Mouse (Mus musculus): ENCODE data around the gene Abcc6. TPM values are rescaled to one million over a fixed set of nuclear protein-coding genes. Genes with fewer than 3 reads are reported as not detected.
A peak's percentile ranks its signal among the peaks of the same experiment; 100 is the strongest.

The Abcc6 gene
- polyA plus RNA-seq, 1 experiment from 2014 or later = 1.1 TPM

- Histone ChIP-seq H3K27me3 (no peaks in the 10 kb centered on the region), H3K9me3 (replicated peaks) (no peaks in the 10 kb centered on the region), H3K4me1 (no peaks in the 10 kb centered on the region), H3K4me3 (replicated peaks) (no peak overlapping the region), H3K9ac (no peak overlapping the region), H3K27ac (no peak overlapping the region), H3K36me3 (peaks cover 90% of the 10 kb centered on the region), H3K4me2 (no peak overlapping the region)
- 93% methylated on average over 11 of the region's 11 CpGs for WGBS
- ATAC-seq (replicated peaks; ENCODE audit: low FRiP score) = no peak
These were observed 15.8 kb upstream of the Abcc6 start for GRCm38 (mm10) chr7:46045882-46046281.

GRCm38 (mm10) chr7:46044106-46044505, 14.0 kb upstream of the Abcc6 start:
- Histone ChIP-seq H3K9me3 (replicated peaks) (no peaks in the 10 kb centered on the region), H3K27me3 (no peaks in the 10 kb centered on the region), H3K4me2 (no peak overlapping the region), H3K27ac (no peak overlapping the region), H3K9ac (no peak overlapping the region), H3K36me3 (peaks cover 80% of the 10 kb centered on the region), H3K4me3 (replicated peaks) (no peak overlapping the region), H3K4me1 (peaks cover 3% of the 10 kb centered on the region; the same call in 1 of the 2 replicates)
- no peak for ATAC-seq (replicated peaks; ENCODE audit: low FRiP score)
- WGBS = 92% methylated on average over 10 of the region's 10 CpGs

- Histone ChIP-seq H3K9ac (no peak overlapping the region), H3K4me2 (no peak overlapping the region), H3K4me3 (replicated peaks) (no peak overlapping the region), H3K27me3 (no peaks in the 10 kb centered on the region), H3K9me3 (replicated peaks) (no peaks in the 10 kb centered on the region), H3K36me3 (peaks cover 64% of the 10 kb centered on the region), H3K27ac (no peak overlapping the region), H3K4me1 (peaks cover 18% of the 10 kb centered on the region)
- 52% methylated on average over 2 of the region's 2 CpGs for WGBS
- ATAC-seq (replicated peaks; ENCODE audit: low FRiP score) = no peak
These were observed 9.8 kb upstream of the Abcc6 start for GRCm38 (mm10) chr7:46039873-46040272.

- Histone ChIP-seq H3K27me3 (no peaks in the 10 kb centered on the region), H3K9me3 (replicated peaks) (no peaks in the 10 kb centered on the region), H3K4me1 (peaks cover 28% of the 10 kb centered on the region), H3K9ac (no peak overlapping the region), H3K4me2 (no peak overlapping the region), H3K4me3 (replicated peaks) (no peak overlapping the region), H3K36me3 (peaks cover 39% of the 10 kb centered on the region), H3K27ac (no peak overlapping the region)
- WGBS = 83% methylated on average over 6 of the region's 6 CpGs
- no peak for ATAC-seq (replicated peaks; ENCODE audit: low FRiP score)
These were observed 7.3 kb upstream of the Abcc6 start for GRCm38 (mm10) chr7:46037433-46037832.

DNA sequence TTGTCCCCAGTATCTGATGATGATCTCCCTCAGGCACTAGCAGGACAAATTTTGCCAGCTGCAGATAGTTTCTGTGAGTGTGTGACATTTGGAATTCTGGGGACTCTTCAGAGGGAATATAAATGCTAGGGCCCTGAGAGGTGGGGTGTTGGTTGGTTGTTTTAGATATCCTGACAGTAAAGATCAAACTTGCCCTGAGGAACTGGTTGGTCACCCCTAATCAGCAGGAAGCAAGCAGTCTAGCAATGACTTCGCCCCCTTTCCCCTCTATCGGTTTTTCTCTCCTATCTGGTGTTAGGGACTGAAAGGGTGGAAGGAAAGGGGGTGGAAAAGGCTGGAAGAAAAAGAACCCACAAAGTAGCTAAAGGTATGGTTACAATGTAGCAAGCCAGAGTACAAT, 5.4 kb upstream of the Abcc6 start:
- WGBS = 78% methylated on average over 2 of the region's 2 CpGs
- no peak overlapping the region for H3K27ac ChIP-seq
- ATAC-seq (replicated peaks; ENCODE audit: low FRiP score) = no peak
- H3K9ac ChIP-seq = no peak overlapping the region
- no peaks in the 10 kb centered on the region for H3K27me3 ChIP-seq
- H3K9me3 ChIP-seq (replicated peaks) = no peaks in the 10 kb centered on the region
- no peak overlapping the region for H3K4me3 ChIP-seq (replicated peaks)
- H3K36me3 ChIP-seq = peaks cover 20% of the 10 kb centered on the region
- H3K4me2 ChIP-seq = no peak overlapping the region
- H3K4me1 ChIP-seq = peaks cover 28% of the 10 kb centered on the region

DNA sequence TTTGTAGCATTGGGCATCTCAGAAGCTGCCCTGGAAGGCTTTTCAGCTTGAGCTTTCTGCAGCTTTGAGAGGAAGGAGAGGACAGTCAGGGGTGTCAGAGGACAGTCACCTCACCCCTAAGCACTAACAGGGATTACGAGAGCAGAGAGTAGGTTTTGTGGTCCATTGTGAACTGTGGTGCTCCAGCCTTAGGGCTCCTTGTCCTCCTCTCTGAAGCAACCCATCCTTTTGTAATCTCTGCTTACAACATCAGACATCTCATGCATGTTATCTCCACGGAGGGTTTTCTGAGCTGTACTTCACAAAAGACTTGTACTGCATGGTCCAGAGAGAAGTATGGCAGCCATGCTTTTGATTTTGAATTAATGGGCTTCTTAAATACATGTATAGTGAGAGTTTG, 4.9 kb upstream of the Abcc6 start:
- no peak overlapping the region for H3K27ac ChIP-seq
- peaks cover 29% of the 10 kb centered on the region for H3K4me1 ChIP-seq
- 75% methylated on average over 2 of the region's 2 CpGs for WGBS
- peak overlapping the region; percentile 80 for H3K4me2 ChIP-seq
- no peak for ATAC-seq (replicated peaks; ENCODE audit: low FRiP score)
- H3K9ac ChIP-seq = peak overlapping the region; percentile 86; the same call in 1 of the 2 replicates
- H3K4me3 ChIP-seq (replicated peaks) = peak overlapping the region; percentile 93
- H3K36me3 ChIP-seq = peaks cover 18% of the 10 kb centered on the region
- H3K27me3 ChIP-seq = no peaks in the 10 kb centered on the region
- H3K9me3 ChIP-seq (replicated peaks) = no peaks in the 10 kb centered on the region

GRCm38 (mm10) chr7:46033870-46034337, 3.8 kb upstream of the Abcc6 start:
- Histone ChIP-seq H3K27me3 (no peaks in the 10 kb centered on the region), H3K9me3 (replicated peaks) (no peaks in the 10 kb centered on the region), H3K4me3 (replicated peaks) (peak overlapping the region; percentile 93), H3K4me1 (peaks cover 31% of the 10 kb centered on the region), H3K36me3 (peaks cover 17% of the 10 kb centered on the region), H3K27ac (no peak overlapping the region), H3K4me2 (peak overlapping the region; percentile 80), H3K9ac (peak overlapping the region; percentile 86)
- under 1% methylated on average over 35 of the region's 35 CpGs for WGBS
- ATAC-seq (replicated peaks; ENCODE audit: low FRiP score) = peak; percentile 50; the same call in 1 of the 2 replicates

DNA sequence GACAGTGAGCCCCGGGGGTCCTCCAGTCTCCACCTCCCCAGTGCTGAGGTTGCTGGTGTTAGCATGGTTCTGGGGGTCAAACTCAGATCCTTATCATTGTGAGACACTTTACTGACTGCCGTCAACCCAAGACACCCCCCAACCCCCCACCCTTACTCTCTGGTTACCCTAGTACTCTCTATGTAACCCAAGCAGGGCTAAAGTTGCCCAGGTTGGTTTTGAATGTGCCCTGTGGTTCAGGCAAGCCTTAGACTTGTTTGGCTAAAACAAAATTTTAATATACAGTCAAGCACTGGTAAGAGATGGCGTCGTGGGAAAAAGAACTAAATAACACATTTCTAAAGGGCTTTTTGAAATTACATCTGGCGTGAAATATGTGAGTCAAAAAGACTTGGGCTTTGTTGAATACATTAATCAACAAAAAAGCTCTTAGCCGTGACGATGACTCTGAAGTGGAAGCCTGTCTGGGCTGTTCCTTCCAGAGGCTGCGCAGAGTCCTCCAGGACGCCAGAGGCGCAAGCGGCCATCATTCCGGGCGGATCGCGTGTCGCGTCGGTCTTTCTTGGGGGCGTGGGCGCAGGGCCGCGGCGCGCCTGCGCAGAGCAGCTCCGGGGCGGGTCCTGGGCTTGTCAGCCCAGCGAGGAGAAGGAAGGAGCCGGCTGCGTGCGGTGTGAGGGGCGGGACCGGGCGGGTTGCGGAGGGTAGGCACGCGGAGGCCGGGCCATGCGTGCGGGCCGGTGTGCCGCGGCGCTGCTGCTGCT, 3.2 kb upstream of the Abcc6 start, which contains the start of gene Nomo1:
Nomo1 (plus strand) TSS at position 590 of the 761 bp plus-strand sequence.
- ATAC-seq (replicated peaks; ENCODE audit: low FRiP score) = peak; percentile 93
- Histone ChIP-seq H3K27me3 (no peaks in the 10 kb centered on the region), H3K9me3 (replicated peaks) (no peaks in the 10 kb centered on the region), H3K27ac (no peak within 1 kb of the TSS), H3K4me3 (replicated peaks) (peak within 1 kb of the TSS; percentile 93), H3K4me2 (peak within 1 kb of the TSS; percentile 80), H3K36me3 (peaks cover 11% of the 10 kb centered on the region), H3K4me1 (peaks cover 26% of the 10 kb centered on the region), H3K9ac (peak within 1 kb of the TSS; percentile 86)
- 5% methylated on average over 43 of the region's 44 CpGs for WGBS

DNA sequence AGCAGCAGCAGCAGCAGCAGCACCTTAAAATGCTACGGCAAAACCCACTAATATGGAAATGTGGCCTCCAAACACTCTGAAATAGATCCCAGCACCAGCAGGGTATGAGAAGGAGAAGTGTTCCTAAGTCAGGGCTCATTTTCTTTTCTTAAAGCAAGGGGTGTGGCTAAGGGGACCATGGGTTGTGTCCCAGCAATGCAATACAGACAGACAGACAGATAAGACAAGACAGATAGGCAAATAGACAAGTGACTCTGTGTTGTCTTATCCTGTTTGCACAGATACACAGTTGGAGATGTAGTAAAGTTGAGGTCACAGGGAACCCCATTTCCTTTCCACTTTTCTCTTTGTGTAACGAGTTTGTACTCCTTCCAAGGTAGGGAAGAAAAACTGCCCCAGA, 973 bp upstream of the Abcc6 start:
- no peak overlapping the region for H3K4me2 ChIP-seq
- H3K4me1 ChIP-seq = peaks cover 23% of the 10 kb centered on the region
- H3K9ac ChIP-seq = no peak overlapping the region
- H3K4me3 ChIP-seq (replicated peaks) = no peak overlapping the region
- no peaks in the 10 kb centered on the region for H3K27me3 ChIP-seq
- H3K27ac ChIP-seq = no peak overlapping the region
- H3K9me3 ChIP-seq (replicated peaks) = no peaks in the 10 kb centered on the region
- H3K36me3 ChIP-seq = no peaks in the 10 kb centered on the region
- no peak for ATAC-seq (replicated peaks; ENCODE audit: low FRiP score)
- WGBS = 73% methylated on average over 2 of the region's 2 CpGs

GRCm38 (mm10) chr7:46029299-46030144, 580 bp downstream of the Abcc6 start:
- H3K27ac ChIP-seq = peak overlapping the region; percentile 56; the same call in 1 of the 2 replicates

DNA sequence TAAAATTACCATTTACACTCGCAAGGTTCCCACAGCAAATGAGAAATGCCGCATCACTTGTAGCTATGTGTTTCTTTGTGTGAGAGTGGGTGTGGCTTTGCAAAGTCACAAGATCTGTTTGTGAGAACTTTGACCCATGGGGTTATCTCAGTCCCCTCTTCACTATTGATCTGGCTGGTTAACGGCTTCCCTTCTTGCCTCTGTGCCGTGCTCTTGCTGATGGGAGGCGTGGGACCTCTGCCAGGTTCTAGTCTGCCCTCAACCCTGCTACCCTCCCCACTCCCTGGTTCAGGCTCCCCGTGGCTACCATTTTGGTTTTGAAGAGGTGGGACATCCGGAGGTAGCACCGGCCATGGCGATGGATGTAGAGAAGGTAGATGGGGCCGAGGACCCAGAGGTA, 1.4 kb downstream of the Abcc6 start:
- no peak overlapping the region for H3K27ac ChIP-seq
- no peak for ATAC-seq (replicated peaks; ENCODE audit: low FRiP score)
- H3K4me1 ChIP-seq = peaks cover 8% of the 10 kb centered on the region
- H3K4me2 ChIP-seq = no peak overlapping the region
- WGBS = 91% methylated on average over 10 of the region's 10 CpGs
- no peaks in the 10 kb centered on the region for H3K9me3 ChIP-seq (replicated peaks)
- H3K4me3 ChIP-seq (replicated peaks) = no peak overlapping the region
- no peaks in the 10 kb centered on the region for H3K36me3 ChIP-seq
- H3K9ac ChIP-seq = no peak overlapping the region
- no peaks in the 10 kb centered on the region for H3K27me3 ChIP-seq

More at GRCm38 (mm10) chr7:46029299-46030144, 580 bp downstream of the Abcc6 start:
- H3K27me3 ChIP-seq = no peaks in the 10 kb centered on the region
- no peaks in the 10 kb centered on the region for H3K9me3 ChIP-seq (replicated peaks)
- 61% methylated on average over 9 of the region's 9 CpGs for WGBS
- peak overlapping the region; percentile 22 for H3K4me3 ChIP-seq (replicated peaks)
- H3K9ac ChIP-seq = peak overlapping the region; percentile 30; the same call in 1 of the 2 replicates
- no peak for ATAC-seq (replicated peaks; ENCODE audit: low FRiP score)
- H3K4me2 ChIP-seq = peak overlapping the region; percentile 52
- H3K36me3 ChIP-seq = no peaks in the 10 kb centered on the region
- peaks cover 14% of the 10 kb centered on the region for H3K4me1 ChIP-seq

DNA sequence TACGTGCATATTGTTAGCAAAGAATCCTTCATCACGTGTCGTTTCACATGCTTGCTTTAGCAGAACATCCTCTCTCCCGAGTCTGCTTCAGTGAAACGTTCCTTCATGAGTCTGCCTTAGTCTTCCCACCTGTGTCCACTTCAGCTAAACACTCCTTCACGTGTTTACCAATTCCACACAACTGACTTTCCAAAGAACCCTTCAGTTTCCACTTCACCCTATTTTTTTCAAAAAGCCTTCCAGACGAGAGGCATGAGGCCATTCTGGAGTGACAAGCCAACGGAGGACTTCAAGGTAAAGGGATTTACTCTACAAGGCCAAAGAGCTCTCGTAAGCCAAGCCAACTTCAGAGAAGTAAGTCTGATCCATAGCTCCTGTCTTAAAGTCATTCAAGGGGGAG, 4.7 kb downstream of the Abcc6 start:
- no peaks in the 10 kb centered on the region for H3K36me3 ChIP-seq
- no peak overlapping the region for H3K4me2 ChIP-seq
- peaks cover 8% of the 10 kb centered on the region for H3K4me1 ChIP-seq
- 81% methylated on average over 9 of the region's 9 CpGs for WGBS
- H3K27ac ChIP-seq = no peak overlapping the region
- no peak for ATAC-seq (replicated peaks; ENCODE audit: low FRiP score)
- H3K9ac ChIP-seq = no peak overlapping the region
- no peaks in the 10 kb centered on the region for H3K9me3 ChIP-seq (replicated peaks)
- no peak overlapping the region for H3K4me3 ChIP-seq (replicated peaks)
- H3K27me3 ChIP-seq = no peaks in the 10 kb centered on the region

All from kidney, embryonic 15.5 days (tissue).